13 mouse cellular contexts compared by ENCODE assay signal in the genomic region with DNA sequence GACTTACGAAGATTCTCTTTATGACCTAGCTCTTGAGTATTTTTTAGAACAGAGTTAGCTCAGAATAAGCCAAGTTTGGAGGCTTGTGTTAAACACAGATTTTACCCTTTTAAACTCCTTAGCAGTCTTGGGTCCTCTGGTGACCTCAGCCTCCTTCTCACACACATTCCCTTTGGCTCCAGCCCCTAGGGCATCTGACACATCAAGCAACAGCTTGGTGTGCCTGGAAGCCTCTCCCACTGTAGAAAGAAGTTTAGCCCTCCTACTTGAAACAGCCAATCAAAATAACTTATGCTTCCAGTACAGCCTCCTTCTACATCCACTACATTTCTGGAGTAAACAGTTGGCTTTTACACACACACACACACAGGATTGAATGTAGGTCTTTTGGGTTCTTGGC. TPM values are rescaled to one million over a fixed set of nuclear protein-coding genes. Genes with fewer than 3 reads are reported as not detected.
A peak's percentile ranks its signal among the peaks of the same experiment; 100 is the strongest.
DNase-seq lines count a peak whose midpoint lies in the region; TF ChIP-seq lines count a peak whose summit lies in the region.
"Had no signal": no experiment of that assay in that cellular context is flagged by ENCODE, and none has a peak within 500 bp of the region (broad histone marks: within the 10 kb centered on the region; RNA-seq: fewer than 3 reads in every experiment).

No protein-coding gene starts in this region.

- intact Hi-C loops in gastrocnemius, postnatal 14 days (cut with DNase I; ENCODE audit: low total_unique reads) = loop anchor here (5.0 kb wide), 2 partner anchors 112 to 213 kb away; no protein-coding TSS in a partner anchor
- intact Hi-C loops in left cerebral cortex, postnatal 4 days (cut with DNase I) = loop anchor here (5.0 to 10.0 kb wide), 2 partner anchors 112 to 211 kb away; no protein-coding TSS in a partner anchor

- peaks cover 7% of the 10 kb centered on the region for H3K4me1 ChIP-seq in lung, adult 2 months (ENCODE audit: control insufficient read depth, insufficient read depth, low read length)

- TF ChIP-seq POLR2A in lung, adult 2 months (IDR thresholded peaks at IDR 0.05; ENCODE audit: borderline replicate concordance, extremely low read depth, low read depth, low read length) = no peak

- WGBS in lung, adult 2 months = 82% methylated on average over 1 of the region's 1 CpGs

- no peak for TF ChIP-seq CTCF in lung, adult 2 months (IDR thresholded peaks at IDR 0.05; ENCODE audit: insufficient read depth, low read length)

- H3K4me3 ChIP-seq in lung, adult 2 months (replicated peaks; ENCODE audit: extremely low read depth, low read depth, low read length) = no peak overlapping the region
- H3K4me3 ChIP-seq: erythroblast, embryonic 14.5 days; intestine, embryonic 15.5 days; myocyte had no signal

- peak; percentile 43 for DNase-seq in gastrocnemius, postnatal 14 days
- DNase-seq in gastrocnemius, postnatal 4 days (ENCODE audit: low spot score in 2 of 2) = no peak
- DNase-seq in lung, adult 18-20 months = peak; percentile 51 to 56
- no peak for DNase-seq in lung, adult 2 months
- peak; percentile 41 for DNase-seq in heart, postnatal 4 days
- DNase-seq in cerebellum, adult 18-20 months = no peak
- DNase-seq in right cerebral cortex, adult 18-20 months = no peak
- DNase-seq in left cerebral cortex, postnatal 4 days = no peak
- DNase-seq: adrenal gland, adult 2 months; thymus, adult 18-20 months had no signal

RNA-seq across cellular contexts. Expression of a gene that starts 2.8 kb away (rescaled TPM):
- 1 to 10 TPM; 8.7 to 9.8 TPM for total RNA-seq in gastrocnemius, postnatal 14 days (2021)
- total RNA-seq in gastrocnemius, postnatal 4 days (2021) = 10 to 100 TPM; 15.9 to 18.0 TPM
- 22.6 and 25.8 TPM in 2 replicates for polyA plus RNA-seq in lung, adult 2 months (2012; rRNA removed)
- total RNA-seq in heart, postnatal 4 days (2021) = 10 to 100 TPM; 26.6 to 27.4 TPM
- 10 to 100 TPM; 37.3 to 41.0 TPM for total RNA-seq in left cerebral cortex, postnatal 4 days (2021)

Comparison
In these comparisons a context has a peak if more than half of its experiments do, and no peak if none do; other contexts are left out.
1. DNase-seq: peak in gastrocnemius, postnatal 14 days (single experiment), lung, adult 18-20 months (2 of 2) and heart, postnatal 4 days (single experiment); none in gastrocnemius, postnatal 4 days (0 of 2), lung, adult 2 months (single experiment), cerebellum, adult 18-20 months (0 of 2), right cerebral cortex, adult 18-20 months (single experiment) and left cerebral cortex, postnatal 4 days (single experiment).